Mouse (Mus musculus) macrophage (primary cell): ENCODE measurements at regions not wholly inside any gene's neighbourhood (a gene's known extent, or its start where the extent isn't known, plus 50 kb on each side); places are given as distances from the start of the nearest gene placed in this dataset.

Experiments used
- H3K27ac ChIP-seq: fragments of 350-480 bp; formaldehyde crosslinking; 2 replicates; pipeline ENCODE4 v1.9.0; 2021
- H3K36me3 ChIP-seq: fragments of 350-480 bp; formaldehyde crosslinking; 2 replicates; pipeline ENCODE4 v1.9.0; 2021; ENCODE audit errors: inconsistent target
- H3K4me3 ChIP-seq: fragments of 350-480 bp; formaldehyde crosslinking; 2 replicates; pipeline ENCODE4 v1.9.0; 2021; ENCODE audit errors: inconsistent target
- H3K79me2 ChIP-seq: fragments of 350-480 bp; formaldehyde crosslinking; 2 replicates; pipeline ENCODE4 v1.9.0; 2021; ENCODE audit errors: inconsistent target
- WGBS: methylation state at CpG from one replicate; pipeline ENCODE4 v1.1.7; 2026; ENCODE audit warnings: inconsistent platforms; ENCODE audit not compliant: missing documents; 5-methylcytosine and 5-hydroxymethylcytosine counted together

GRCm38 (mm10) chr19:28781971-28782370 lies 52.9 kb upstream of the Slc1a1 start:
- 93% methylated on average over 2 of the region's 2 CpGs for WGBS
- H3K79me2 ChIP-seq: no peaks in the 10 kb centered on the region
- no peak overlapping the region for H3K27ac ChIP-seq
- no peak overlapping the region for H3K4me3 ChIP-seq
- no peaks in the 10 kb centered on the region for H3K36me3 ChIP-seq
